Mouse (Mus musculus) small intestine, adult 2 months (tissue): ENCODE measurements at regions not wholly inside any gene's neighbourhood (a gene's known extent, or its start where the extent isn't known, plus 50 kb on each side); places are given as distances from the start of the nearest gene placed in this dataset.

ENCODE experiments used
- CTCF ChIP-seq: fragments of 200-500 bp; IDR thresholded peaks from 2 replicates; pipeline ENCODE4 v1.5.1; 2012; ENCODE audit warnings: low read depth, mild to moderate bottlenecking, control low read depth, inconsistent platforms, low read length, moderate library complexity, mixed read lengths; ENCODE audit not compliant: insufficient replicate concordance, insufficient read length; ENCODE audit errors: extremely low read depth
- POLR2A ChIP-seq: fragments of 200-500 bp; IDR thresholded peaks from 2 replicates; pipeline ENCODE4 v1.6.1; 2012; ENCODE audit warnings: low read depth, mild to moderate bottlenecking, control low read depth, inconsistent platforms, low read length, moderate library complexity

GRCm38 (mm10) chr15:97507176-97507575 is 198.4 kb downstream of the Rpap3 start:
- no peak for TF ChIP-seq POLR2A
- TF ChIP-seq CTCF = no peak
